Mouse (Mus musculus): ENCODE data around the gene Gm20388.

GRCm38 (mm10) chr8:122350309-122351089 lies 2439.9 kb downstream of the Gm20388 start:
- TF ChIP-seq CTCF (IDR thresholded peaks at IDR 0.05; ENCODE audit: low read depth): no peak
- no peak for TF ChIP-seq EP300 (IDR thresholded peaks at IDR 0.05; ENCODE audit: low read depth)
